ENCODE assay signal across 33 mouse cellular contexts in the genomic region with DNA sequence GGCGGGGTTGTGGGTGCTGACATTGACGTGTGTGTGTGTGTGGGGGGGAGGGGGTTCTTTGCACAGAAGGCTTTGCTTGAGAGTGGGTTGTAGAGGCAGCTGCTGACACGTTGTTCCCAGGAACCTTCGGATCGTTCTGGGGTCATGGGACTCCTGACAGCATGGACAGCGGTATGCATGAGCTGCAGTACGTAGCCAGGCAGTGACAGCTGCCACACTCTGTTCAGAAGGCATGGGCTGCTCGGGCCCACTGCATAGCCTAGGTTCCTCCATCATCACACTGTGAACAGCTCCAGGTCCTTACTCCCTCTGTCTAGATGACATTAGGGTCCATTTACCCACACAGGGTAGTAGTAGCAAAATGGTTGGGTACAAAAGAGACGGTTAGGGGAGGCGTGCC. TPM values are rescaled to one million over a fixed set of nuclear protein-coding genes. Genes with fewer than 3 reads are reported as not detected.
DNase-seq lines count a peak whose midpoint lies in the region; ATAC-seq and TF ChIP-seq lines count a peak whose summit lies in the region.
"Had no signal": no experiment of that assay in that cellular context is flagged by ENCODE, and none has a peak within 500 bp of the region (broad histone marks: within the 10 kb centered on the region; RNA-seq: fewer than 3 reads in every experiment).

No protein-coding gene starts in this region.

- no peak overlapping the region for H3K4me3 ChIP-seq in hindbrain, embryonic 11.5 days (ENCODE audit: low read depth, low read length)
- no peak overlapping the region for H3K4me3 ChIP-seq in hindbrain, embryonic 16.5 days (ENCODE audit: low read length)
- H3K4me3 ChIP-seq in midbrain, embryonic 11.5 days (ENCODE audit: low read depth, low read length) = no peak overlapping the region
- H3K4me3 ChIP-seq in midbrain, postnatal 0 days (ENCODE audit: low read depth, low read length) = no peak overlapping the region
- peak overlapping the region in 1 of 3 experiments; percentile 3 for H3K4me3 ChIP-seq in CH12.LX (replicated peaks in 1 of 3; ENCODE audit: low read depth in 2 of 3, low read length in 2 of 3, poor library complexity in 1 of 3)
- H3K4me3 ChIP-seq: embryonic facial prominence, embryonic 13.5 days; erythroblast, embryonic 14.5 days; forebrain, embryonic 12.5 days; heart, embryonic 15.5 days; hindbrain, embryonic 15.5 days; intestine, embryonic 15.5 days had no signal

- no peak for TF ChIP-seq CTCF in midbrain, postnatal 0 days (IDR thresholded peaks at IDR 0.05)
- no peak for TF ChIP-seq CTCF in CH12.LX (conservative IDR thresholded peaks at IDR 0.05 in 1 of 2, IDR thresholded peaks at IDR 0.05 in 1 of 2; ENCODE audit: low read depth in 2 of 2, low read length in 2 of 2)

- TF ChIP-seq POLR2A in CH12.LX (IDR thresholded peaks at IDR 0.05; ENCODE audit: low read depth, low read length) = no peak

- no peak for DNase-seq in hindbrain, embryonic 11.5 days (ENCODE audit: low spot score)
- DNase-seq in midbrain, embryonic 11.5 days (ENCODE audit: low spot score, missing footprints) = peak; percentile 39
- DNase-seq in midbrain, postnatal 0 days (ENCODE audit: low spot score) = no peak
- DNase-seq in CH12.LX (ENCODE audit: extremely low read depth) = peak; percentile 36
- DNase-seq in NIH3T3 (ENCODE audit: low read depth) = peak; percentile 13
- DNase-seq in urinary bladder, postnatal 25 days (ENCODE audit: low spot score) = no peak
- DNase-seq: adrenal gland, adult 8-10 months; B cell, adult 2 months; cerebellum, adult 2 months; cerebellum, postnatal 14 days; forebrain, postnatal 0 days; gastrocnemius, postnatal 10 days; kidney, adult 2 months; kidney, postnatal 36 days; liver; lung, adult 2 months; lung, postnatal 10 days; right cerebral cortex, adult 18-20 months; spleen, adult 18-20 months; thymus, postnatal 25 days had no signal

- no peak for TF ChIP-seq RAD21 in CH12.LX (IDR thresholded peaks at IDR 0.05; ENCODE audit: low read depth, low read length)

- WGBS in hindbrain, embryonic 11.5 days = 72% methylated on average over 10 of the region's 10 CpGs
- WGBS in hindbrain, embryonic 16.5 days = 52% methylated on average over 10 of the region's 10 CpGs
- 76% methylated on average over 10 of the region's 10 CpGs for WGBS in midbrain, embryonic 11.5 days
- 74% methylated on average over 10 of the region's 10 CpGs for WGBS in midbrain, postnatal 0 days

- no peak overlapping the region for H3K4me2 ChIP-seq in hindbrain, embryonic 11.5 days (replicated peaks; ENCODE audit: low read depth, low read length)
- no peak overlapping the region for H3K4me2 ChIP-seq in hindbrain, embryonic 16.5 days (ENCODE audit: low read length)
- no peak overlapping the region for H3K4me2 ChIP-seq in midbrain, embryonic 11.5 days
- no peak overlapping the region for H3K4me2 ChIP-seq in midbrain, postnatal 0 days (ENCODE audit: low read depth, low read length, poor library complexity, severe bottlenecking)
- 0 out of 2 replicates have a peak overlapping the region, but pooled peaks have one; percentile 41 for H3K4me2 ChIP-seq in CH12.LX (ENCODE audit: insufficient read depth, low read depth, poor library complexity, severe bottlenecking)
- H3K4me2 ChIP-seq: embryonic facial prominence, embryonic 13.5 days; forebrain, embryonic 12.5 days; heart, embryonic 15.5 days; hindbrain, embryonic 15.5 days; intestine, embryonic 15.5 days had no signal

- no peak for TF ChIP-seq EP300 in CH12.LX (IDR thresholded peaks at IDR 0.05; ENCODE audit: low read length)

- H3K27me3 ChIP-seq in hindbrain, embryonic 11.5 days (ENCODE audit: control insufficient read depth, insufficient read depth, low read length) = peaks cover 2% of the 10 kb centered on the region; the same call in 1 of the 2 replicates
- no peaks in the 10 kb centered on the region for H3K27me3 ChIP-seq in hindbrain, embryonic 16.5 days (replicated peaks; ENCODE audit: control insufficient read depth, insufficient read depth, low read length)
- no peaks in the 10 kb centered on the region for H3K27me3 ChIP-seq in midbrain, embryonic 11.5 days (ENCODE audit: control insufficient read depth, insufficient read depth, low read length)
- no peaks in the 10 kb centered on the region for H3K27me3 ChIP-seq in midbrain, postnatal 0 days (ENCODE audit: insufficient read depth, low read length)
- no peaks in the 10 kb centered on the region for H3K27me3 ChIP-seq in CH12.LX (replicated peaks)
- H3K27me3 ChIP-seq: forebrain, embryonic 12.5 days; hindbrain, embryonic 15.5 days had no signal

- no peaks in the 10 kb centered on the region for H3K36me3 ChIP-seq in hindbrain, embryonic 11.5 days (ENCODE audit: control insufficient read depth, insufficient read depth, low read length)
- no peaks in the 10 kb centered on the region for H3K36me3 ChIP-seq in hindbrain, embryonic 16.5 days (ENCODE audit: control insufficient read depth, insufficient read depth, low read length)
- H3K36me3 ChIP-seq in midbrain, embryonic 11.5 days (ENCODE audit: control insufficient read depth, insufficient read depth, low read length) = no peaks in the 10 kb centered on the region
- H3K36me3 ChIP-seq in midbrain, postnatal 0 days (ENCODE audit: insufficient read depth, low read length) = no peaks in the 10 kb centered on the region
- H3K36me3 ChIP-seq in CH12.LX (replicated peaks in 1 of 2; ENCODE audit: control insufficient read depth in 1 of 2, insufficient read depth in 1 of 2, low read length in 1 of 2) = no peaks in the 10 kb centered on the region
- H3K36me3 ChIP-seq: embryonic facial prominence, embryonic 13.5 days; forebrain, embryonic 12.5 days; heart, embryonic 15.5 days; hindbrain, embryonic 15.5 days; intestine, embryonic 15.5 days had no signal

- in situ Hi-C loops in CH12.LX (cut with MboI; ENCODE audit: low pct_ligation_motif_present, low pct_unique_long_range_greater_than_20kb, low sequenced_read_pairs) = loop anchor here (25.0 kb wide), 1 partner anchor 360 kb away; a partner anchor contains a TSS

- ATAC-seq in hindbrain, embryonic 11.5 days (ENCODE audit: low FRiP score) = no peak
- no peak for ATAC-seq in hindbrain, embryonic 16.5 days
- no peak for ATAC-seq in midbrain, embryonic 11.5 days (ENCODE audit: low FRiP score)
- no peak for ATAC-seq in midbrain, postnatal 0 days (ENCODE audit: low FRiP score)
- ATAC-seq: forebrain, postnatal 0 days; intestine, embryonic 15.5 days had no signal

- no peak overlapping the region for H3K27ac ChIP-seq in hindbrain, embryonic 11.5 days (ENCODE audit: low read depth, low read length)
- H3K27ac ChIP-seq in hindbrain, embryonic 16.5 days (ENCODE audit: low read depth, low read length) = no peak overlapping the region
- H3K27ac ChIP-seq in midbrain, embryonic 11.5 days (ENCODE audit: low read depth, low read length) = no peak overlapping the region
- H3K27ac ChIP-seq in midbrain, postnatal 0 days (ENCODE audit: low read depth, low read length) = no peak overlapping the region
- H3K27ac ChIP-seq in CH12.LX (ENCODE audit: insufficient read depth, low read depth) = peak overlapping the region; percentile 83
- H3K27ac ChIP-seq: embryonic facial prominence, embryonic 13.5 days; forebrain, embryonic 12.5 days; heart, embryonic 15.5 days; intestine, embryonic 15.5 days; liver, embryonic 14.5 days had no signal

- H3K4me1 ChIP-seq in hindbrain, embryonic 11.5 days (replicated peaks; ENCODE audit: control insufficient read depth, insufficient read depth, low read length) = peaks cover 5% of the 10 kb centered on the region
- H3K4me1 ChIP-seq in hindbrain, embryonic 16.5 days (ENCODE audit: control insufficient read depth, insufficient read depth, low read depth, low read length) = peaks cover 32% of the 10 kb centered on the region
- peaks cover 17% of the 10 kb centered on the region for H3K4me1 ChIP-seq in midbrain, embryonic 11.5 days (ENCODE audit: control insufficient read depth, insufficient read depth, low read length)
- H3K4me1 ChIP-seq in midbrain, postnatal 0 days (ENCODE audit: insufficient read depth, low read length) = peaks cover 23% of the 10 kb centered on the region
- peaks cover 27 to 58% of the 10 kb centered on the region in 2 experiments for H3K4me1 ChIP-seq in CH12.LX (ENCODE audit: control insufficient read depth in 1 of 2, insufficient read depth in 2 of 2)

- no peaks in the 10 kb centered on the region; the same call in 1 of the 2 replicates for H3K79me2 ChIP-seq in CH12.LX (replicated peaks; ENCODE audit: control insufficient read depth, extremely low read depth, insufficient read depth, poor library complexity, severe bottlenecking)

- H3K9ac ChIP-seq in hindbrain, embryonic 11.5 days (ENCODE audit: low read depth, low read length) = 0 out of 2 replicates have a peak overlapping the region, but pooled peaks have one; percentile 23
- H3K9ac ChIP-seq in hindbrain, embryonic 16.5 days (ENCODE audit: low read depth, low read length) = no peak overlapping the region
- H3K9ac ChIP-seq in midbrain, embryonic 11.5 days (ENCODE audit: low read length) = no peak overlapping the region
- no peak overlapping the region for H3K9ac ChIP-seq in midbrain, postnatal 0 days (replicated peaks; ENCODE audit: low read length, poor library complexity, severe bottlenecking)
- no peak overlapping the region for H3K9ac ChIP-seq in CH12.LX (ENCODE audit: insufficient read depth, low read depth)
- H3K9ac ChIP-seq: embryonic facial prominence, embryonic 13.5 days; forebrain, embryonic 12.5 days; forebrain, postnatal 0 days; heart, embryonic 15.5 days; hindbrain, embryonic 15.5 days; intestine, embryonic 15.5 days; liver, embryonic 14.5 days had no signal

- dilution Hi-C loops in CH12.LX (cut with MboI; ENCODE audit: extremely low pct_ligation_motif_present, extremely low pct_unique_long_range_greater_than_20kb, low sequenced_read_pairs) = no loop called here

- no peaks in the 10 kb centered on the region for H3K9me3 ChIP-seq in hindbrain, embryonic 11.5 days (ENCODE audit: control insufficient read depth, low read length)
- H3K9me3 ChIP-seq in hindbrain, embryonic 16.5 days (ENCODE audit: control insufficient read depth, low read length) = no peaks in the 10 kb centered on the region
- H3K9me3 ChIP-seq in midbrain, embryonic 11.5 days (ENCODE audit: control insufficient read depth, low read length) = no peaks in the 10 kb centered on the region
- H3K9me3 ChIP-seq in midbrain, postnatal 0 days (ENCODE audit: low read length) = no peaks in the 10 kb centered on the region
- H3K9me3 ChIP-seq in CH12.LX (replicated peaks; ENCODE audit: low read length) = no peaks in the 10 kb centered on the region
- H3K9me3 ChIP-seq: embryonic facial prominence, embryonic 13.5 days; forebrain, embryonic 12.5 days; heart, embryonic 15.5 days; hindbrain, embryonic 15.5 days; intestine, embryonic 15.5 days had no signal

RNA-seq across cellular contexts. Expression of a gene that starts 3.4 kb away (rescaled TPM):
- 128 and 135 TPM in 2 replicates for polyA plus RNA-seq in hindbrain, embryonic 11.5 days (2014; fragmentation: Nextera tagmentation; extraction: Ambion mirVana)
- polyA plus RNA-seq in hindbrain, embryonic 16.5 days (2015; fragmentation: Nextera tagmentation; extraction: Ambion mirVana) = 108 and 111 TPM in 2 replicates
- polyA plus RNA-seq in midbrain, embryonic 11.5 days (2014; fragmentation: Nextera tagmentation; extraction: Ambion mirVana) = 138 and 148 TPM in 2 replicates
- total RNA-seq in midbrain, postnatal 0 days (2014; rRNA removed) = 29.5 and 37.3 TPM in 2 replicates
- polyA plus RNA-seq in midbrain, postnatal 0 days (2015; fragmentation: Nextera tagmentation; extraction: Ambion mirVana) = 116 and 120 TPM in 2 replicates
- total RNA-seq in CH12.LX (2012; rRNA removed) (72.1 and 84.9 TPM in 2 replicates), CH12.LX (2014; rRNA removed) (67.1 and 84.1 TPM in 2 replicates)
- 82.1 and 87.2 TPM in 2 replicates for polyA plus RNA-seq in CH12.LX (2012; ENCODE audit: insufficient read length, low read depth)

RNA-seq across cellular contexts. Expression of a gene that starts 28.9 kb away (rescaled TPM):
- polyA plus RNA-seq in hindbrain, embryonic 11.5 days (2014; fragmentation: Nextera tagmentation; extraction: Ambion mirVana) = 1.2 and 1.7 TPM in 2 replicates
- polyA plus RNA-seq in hindbrain, embryonic 16.5 days (2015; fragmentation: Nextera tagmentation; extraction: Ambion mirVana) = 5.8 and 7.0 TPM in 2 replicates
- not detected in 2 replicates for polyA plus RNA-seq in midbrain, embryonic 11.5 days (2014; fragmentation: Nextera tagmentation; extraction: Ambion mirVana)
- total RNA-seq in midbrain, postnatal 0 days (2014; rRNA removed) = 0.61 and 3.6 TPM in 2 replicates
- polyA plus RNA-seq in midbrain, postnatal 0 days (2015; fragmentation: Nextera tagmentation; extraction: Ambion mirVana) = 1.9 and 3.3 TPM in 2 replicates
- total RNA-seq in CH12.LX (2012; rRNA removed) (11.8 and 12.8 TPM in 2 replicates), CH12.LX (2014; rRNA removed) (10.0 and 11.4 TPM in 2 replicates)
- polyA plus RNA-seq in CH12.LX (2012; ENCODE audit: insufficient read length, low read depth) = 16.4 and 21.0 TPM in 2 replicates
- total RNA-seq: adrenal gland, adult 8-10 months; ES-E14 had no signal
- polyA plus RNA-seq: embryonic facial prominence, embryonic 13.5 days; erythroblast, embryonic 14.5 days; forebrain, embryonic 12.5 days; intestine, embryonic 15.5 days; liver, embryonic 14.5 days had no signal

RNA-seq across cellular contexts. Expression of a gene that starts 57.4 kb away (rescaled TPM):
- 1.8 and 2.4 TPM in 2 replicates for polyA plus RNA-seq in hindbrain, embryonic 11.5 days (2014; fragmentation: Nextera tagmentation; extraction: Ambion mirVana)
- polyA plus RNA-seq in hindbrain, embryonic 16.5 days (2015; fragmentation: Nextera tagmentation; extraction: Ambion mirVana) = 15.7 TPM in 2 replicates
- 1.1 and 1.7 TPM in 2 replicates for polyA plus RNA-seq in midbrain, embryonic 11.5 days (2014; fragmentation: Nextera tagmentation; extraction: Ambion mirVana)
- total RNA-seq in midbrain, postnatal 0 days (2014; rRNA removed) = 22.3 and 22.6 TPM in 2 replicates
- polyA plus RNA-seq in midbrain, postnatal 0 days (2015; fragmentation: Nextera tagmentation; extraction: Ambion mirVana) = 15.7 and 16.7 TPM in 2 replicates
- total RNA-seq in CH12.LX (2012; rRNA removed) (not detected in 2 replicates), CH12.LX (2014; rRNA removed) (not detected in 2 replicates)
- polyA plus RNA-seq in CH12.LX (2012; ENCODE audit: insufficient read length, low read depth) = not detected in 2 replicates
- total RNA-seq: ES-E14; heart, postnatal 25 days had no signal
- polyA plus RNA-seq: erythroblast, embryonic 14.5 days; gonadal fat pad, adult 2 months; heart, embryonic 15.5 days; kidney, embryonic 16.5 days; limb, embryonic 11.5 days; liver, embryonic 14.5 days; lung, adult 2 months had no signal

Comparison
In these comparisons a context has a peak if more than half of its experiments do, and no peak if none do; other contexts are left out.
1. DNase-seq: peak in midbrain, embryonic 11.5 days (single experiment), CH12.LX (single experiment) and NIH3T3 (single experiment); none in hindbrain, embryonic 11.5 days (single experiment), midbrain, postnatal 0 days (single experiment) and urinary bladder, postnatal 25 days (single experiment).